ENCODE assay signal across 25 mouse cellular contexts in the genomic region with DNA sequence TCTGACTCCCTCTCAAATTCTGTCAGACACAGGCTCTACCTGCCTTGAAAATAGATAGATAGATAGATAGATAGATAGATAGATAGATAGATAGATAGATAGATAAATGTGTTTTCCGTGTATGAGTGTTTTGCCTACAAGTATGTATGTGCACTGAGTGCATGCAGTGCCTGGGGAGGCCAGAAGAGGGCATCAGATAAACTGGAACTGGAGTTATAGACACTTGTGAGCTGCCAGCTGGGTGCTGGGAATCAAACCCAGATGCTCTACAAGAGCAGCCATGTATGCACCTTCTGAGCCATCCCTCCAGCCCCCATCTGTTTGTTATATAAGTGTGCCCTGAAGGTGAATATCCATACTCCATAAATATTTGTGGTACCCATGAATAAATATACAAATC.
DNase-seq lines count a peak whose midpoint lies in the region; ATAC-seq and TF ChIP-seq lines count a peak whose summit lies in the region.
"Had no signal": no experiment of that assay in that cellular context is flagged by ENCODE, and none has a peak within 500 bp of the region (broad histone marks: within the 10 kb centered on the region; RNA-seq: fewer than 3 reads in every experiment).

No protein-coding gene starts in this region.

- no peak overlapping the region for H3K9ac ChIP-seq in lung, postnatal 0 days (replicated peaks; ENCODE audit: low read depth)
- H3K9ac ChIP-seq in stomach, postnatal 0 days (ENCODE audit: low read length): no peak overlapping the region
- H3K9ac ChIP-seq: embryonic facial prominence, embryonic 13.5 days; forebrain, embryonic 12.5 days; hindbrain, embryonic 15.5 days; intestine, embryonic 15.5 days; limb, embryonic 13.5 days; liver, embryonic 13.5 days; neural tube, embryonic 15.5 days had no signal

- TF ChIP-seq CTCF in kidney, adult 2 months (conservative IDR thresholded peaks at IDR 0.05; ENCODE audit: insufficient read depth, insufficient read length, low read depth, low read length): 0 out of 2 replicates have a peak, but pooled peaks have one; percentile 8
- TF ChIP-seq CTCF in lung, postnatal 0 days (IDR thresholded peaks at IDR 0.05): peak; percentile 27; the same call in 1 of the 2 replicates
- peak; percentile 26 for TF ChIP-seq CTCF in Patski (IDR thresholded peaks at IDR 0.05)
- TF ChIP-seq CTCF in stomach, postnatal 0 days (IDR thresholded peaks at IDR 0.05; ENCODE audit: low read depth): peak; percentile 19; the same call in 1 of the 2 replicates

- H3K27ac ChIP-seq in kidney, adult 2 months (ENCODE audit: insufficient read depth, low read depth, low read length): no peak overlapping the region
- H3K27ac ChIP-seq in lung, postnatal 0 days (ENCODE audit: low read length): no peak overlapping the region
- H3K27ac ChIP-seq in stomach, postnatal 0 days (replicated peaks): no peak overlapping the region
- H3K27ac ChIP-seq: embryonic facial prominence, embryonic 13.5 days; forebrain, embryonic 12.5 days; hindbrain, embryonic 15.5 days; intestine, embryonic 15.5 days; limb, embryonic 13.5 days; liver, embryonic 13.5 days; midbrain, embryonic 10.5 days; neural tube, embryonic 15.5 days had no signal

- H3K4me3 ChIP-seq in kidney, adult 2 months (ENCODE audit: insufficient read depth, low read depth, low read length): no peak overlapping the region
- no peak overlapping the region for H3K4me3 ChIP-seq in lung, postnatal 0 days (ENCODE audit: low read depth, low read length)
- H3K4me3 ChIP-seq in stomach, postnatal 0 days (ENCODE audit: low read depth, low read length): no peak overlapping the region
- H3K4me3 ChIP-seq: embryonic facial prominence, embryonic 13.5 days; erythroblast, embryonic 14.5 days; forebrain, embryonic 12.5 days; hindbrain, embryonic 15.5 days; intestine, embryonic 15.5 days; limb, embryonic 13.5 days; liver, embryonic 13.5 days; midbrain, embryonic 10.5 days; neural tube, embryonic 15.5 days had no signal

- in situ Hi-C loops in Patski (cut with MboI; ENCODE audit: low pct_unique_long_range_greater_than_20kb): no loop called here

- H3K27me3 ChIP-seq in kidney, adult 2 months (replicated peaks; ENCODE audit: control insufficient read depth, insufficient read depth, low read length): no peaks in the 10 kb centered on the region
- no peaks in the 10 kb centered on the region for H3K27me3 ChIP-seq in lung, postnatal 0 days (replicated peaks; ENCODE audit: insufficient read depth, low read length)
- no peaks in the 10 kb centered on the region for H3K27me3 ChIP-seq in Patski
- H3K27me3 ChIP-seq in stomach, postnatal 0 days (ENCODE audit: control insufficient read depth, insufficient read depth, low read length): no peaks in the 10 kb centered on the region
- H3K27me3 ChIP-seq: embryonic facial prominence, embryonic 13.5 days; forebrain, embryonic 12.5 days; intestine, embryonic 15.5 days; limb, embryonic 13.5 days; liver, embryonic 13.5 days; neural tube, embryonic 15.5 days had no signal

- H3K4me1 ChIP-seq in kidney, adult 2 months (ENCODE audit: control insufficient read depth, insufficient read depth, low read length): no peaks in the 10 kb centered on the region
- H3K4me1 ChIP-seq in lung, postnatal 0 days (ENCODE audit: insufficient read depth, low read depth, low read length): no peaks in the 10 kb centered on the region
- H3K4me1 ChIP-seq in stomach, postnatal 0 days (replicated peaks; ENCODE audit: control insufficient read depth, insufficient read depth): no peaks in the 10 kb centered on the region
- H3K4me1 ChIP-seq: hindbrain, embryonic 15.5 days; intestine, embryonic 15.5 days; liver, embryonic 13.5 days; neural tube, embryonic 15.5 days had no signal

- no peak for TF ChIP-seq EP300 in lung, postnatal 0 days (IDR thresholded peaks at IDR 0.05)
- no peak for TF ChIP-seq EP300 in stomach, postnatal 0 days (optimal IDR thresholded peaks at IDR 0.05)

- H3K36me3 ChIP-seq in kidney, adult 2 months (ENCODE audit: control insufficient read depth, insufficient read depth, low read length): no peaks in the 10 kb centered on the region
- no peaks in the 10 kb centered on the region for H3K36me3 ChIP-seq in lung, postnatal 0 days (ENCODE audit: insufficient read depth, low read length)
- H3K36me3 ChIP-seq in stomach, postnatal 0 days (ENCODE audit: control insufficient read depth, insufficient read depth, low read length): no peaks in the 10 kb centered on the region
- H3K36me3 ChIP-seq: embryonic facial prominence, embryonic 13.5 days; forebrain, embryonic 12.5 days; hindbrain, embryonic 15.5 days; intestine, embryonic 15.5 days; limb, embryonic 13.5 days; liver, embryonic 13.5 days; midbrain, embryonic 10.5 days; neural tube, embryonic 15.5 days had no signal

- no peaks in the 10 kb centered on the region for H3K9me3 ChIP-seq in lung, postnatal 0 days (ENCODE audit: low read length)
- H3K9me3 ChIP-seq in stomach, postnatal 0 days (ENCODE audit: control insufficient read depth, low read length): 0 out of 2 replicates have a peak, but pooled peaks cover 3% of the 10 kb centered on the region
- H3K9me3 ChIP-seq: embryonic facial prominence, embryonic 13.5 days; hindbrain, embryonic 15.5 days; intestine, embryonic 15.5 days had no signal

- 100% methylated on average over 1 of the region's 1 CpGs for WGBS in kidney, adult 2 months
- 94% methylated on average over 1 of the region's 1 CpGs for WGBS in lung, postnatal 0 days
- 91% methylated on average over 1 of the region's 1 CpGs for WGBS in stomach, postnatal 0 days

- no peak for DNase-seq in kidney, adult 2 months
- no peak for DNase-seq in kidney, adult 11 months
- no peak for DNase-seq in lung, postnatal 0 days (ENCODE audit: low spot score)
- DNase-seq in lung, postnatal 36 days: no peak
- no peak for DNase-seq in Patski (ENCODE audit: low read depth, low spot score)
- no peak for DNase-seq in stomach, postnatal 0 days (ENCODE audit: low spot score)
- no peak for DNase-seq in adipocyte (ENCODE audit: low spot score)
- DNase-seq in cerebellum, adult 11 months: no peak
- DNase-seq: adrenal gland, postnatal 25 days; cerebellum, postnatal 25 days; heart, postnatal 4 days; kidney, postnatal 10 days; layer of hippocampus, postnatal 36 days; liver, embryonic 13.5 days; right cerebral cortex, adult 18-20 months; right cerebral cortex, postnatal 4 days had no signal

- TF ChIP-seq POLR2A in kidney, adult 2 months (IDR thresholded peaks at IDR 0.05; ENCODE audit: low read depth, low read length): no peak

- H3K4me2 ChIP-seq in lung, postnatal 0 days (replicated peaks; ENCODE audit: low read depth, low read length): no peak overlapping the region
- no peak overlapping the region for H3K4me2 ChIP-seq in stomach, postnatal 0 days (replicated peaks; ENCODE audit: low read depth)
- H3K4me2 ChIP-seq: embryonic facial prominence, embryonic 13.5 days; forebrain, embryonic 12.5 days; hindbrain, embryonic 15.5 days; intestine, embryonic 15.5 days; limb, embryonic 13.5 days; liver, embryonic 13.5 days; neural tube, embryonic 15.5 days had no signal

- POLR2A ChIA-PET in Patski (lab: Charles Lee): no interaction called here

- CTCF ChIA-PET in Patski (lab: Charles Lee): interaction anchor here (1.3 kb wide), 1 partner anchor 15 kb away, joined by 4 read pairs; no protein-coding TSS in a partner anchor

- ATAC-seq in lung, postnatal 0 days: no peak
- no peak for ATAC-seq in Patski
- ATAC-seq in stomach, postnatal 0 days (ENCODE audit: low FRiP score, low TSS enrichment): no peak
- ATAC-seq: intestine, embryonic 15.5 days; midbrain, embryonic 16.5 days had no signal
